Mouse (Mus musculus) gastrocnemius, postnatal 10 days (tissue): ENCODE measurements at regions not wholly inside any gene's neighbourhood (a gene's known extent, or its start where the extent isn't known, plus 50 kb on each side); places are given as distances from the start of the nearest gene placed in this dataset.

ENCODE experiments used
- DNase-seq: peaks from one replicate; pipeline ENCODE4 v3.0.0; 2021; ENCODE audit warnings: mixed read lengths

- no peak for DNase-seq
These were observed 149.2 kb upstream of the Trib2 start for GRCm38 (mm10) chr12:15965921-15966320.

- no peak for DNase-seq
These were observed 147.4 kb upstream of the Trib2 start for GRCm38 (mm10) chr12:15964073-15964472.

DNA sequence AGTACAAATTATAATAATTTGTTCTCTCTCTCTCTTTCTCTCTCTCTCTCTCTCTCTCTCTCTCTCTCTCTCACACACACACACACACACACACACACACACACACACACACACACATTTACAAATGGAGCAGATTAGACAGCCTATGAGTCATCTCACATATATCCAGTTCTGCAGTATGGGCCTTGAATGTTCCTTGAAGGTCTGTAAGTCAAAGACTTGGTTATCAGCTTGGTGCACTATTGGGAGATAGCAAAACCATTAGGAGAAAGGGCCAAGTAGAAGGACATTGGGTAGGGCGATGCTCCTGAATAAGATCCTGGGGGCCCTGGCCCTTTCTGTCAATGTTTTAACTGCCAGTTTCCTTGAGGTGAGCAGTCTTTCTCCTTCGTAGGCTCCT lies 145.1 kb upstream of the Trib2 start:
- no peak for DNase-seq

DNA sequence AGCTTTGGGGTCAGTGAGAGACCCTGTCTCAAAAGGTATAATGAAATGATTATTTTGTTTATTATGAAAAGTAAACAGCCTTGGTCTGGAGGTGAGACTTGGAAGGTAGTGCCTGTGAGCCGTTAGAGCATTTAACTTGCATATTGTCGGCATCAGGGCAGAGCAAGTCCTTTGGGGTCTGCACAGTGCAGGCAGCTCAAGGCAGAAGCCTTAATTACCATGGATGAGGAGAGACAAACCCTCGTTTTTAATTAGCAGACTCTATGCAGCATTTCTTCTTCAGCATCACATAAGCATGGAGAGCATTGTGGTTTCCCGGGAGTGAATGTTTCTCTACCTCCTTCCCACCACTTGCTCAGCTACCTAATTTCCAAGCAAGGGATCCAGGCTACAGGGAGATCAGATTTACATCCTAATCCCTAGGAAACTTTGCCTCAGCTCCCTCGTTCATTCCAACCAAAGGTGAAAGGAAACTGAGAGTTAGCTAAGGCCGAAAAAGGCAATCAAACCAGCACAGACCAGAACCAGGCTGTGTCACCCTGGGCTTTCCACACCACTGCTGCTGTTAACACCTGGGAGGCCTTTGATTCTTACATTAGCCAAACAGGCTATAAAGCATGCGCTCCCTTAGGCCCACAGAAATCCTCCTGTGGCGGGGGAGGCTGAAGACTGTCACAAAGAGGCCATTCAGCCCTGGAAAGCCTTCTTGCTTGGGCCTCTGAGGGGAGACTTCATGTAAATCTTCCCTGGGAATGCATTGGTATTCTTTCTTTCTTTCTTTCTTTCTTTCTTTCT lies 120.9 kb upstream of the Trib2 start:
- DNase-seq, result no peak

DNA sequence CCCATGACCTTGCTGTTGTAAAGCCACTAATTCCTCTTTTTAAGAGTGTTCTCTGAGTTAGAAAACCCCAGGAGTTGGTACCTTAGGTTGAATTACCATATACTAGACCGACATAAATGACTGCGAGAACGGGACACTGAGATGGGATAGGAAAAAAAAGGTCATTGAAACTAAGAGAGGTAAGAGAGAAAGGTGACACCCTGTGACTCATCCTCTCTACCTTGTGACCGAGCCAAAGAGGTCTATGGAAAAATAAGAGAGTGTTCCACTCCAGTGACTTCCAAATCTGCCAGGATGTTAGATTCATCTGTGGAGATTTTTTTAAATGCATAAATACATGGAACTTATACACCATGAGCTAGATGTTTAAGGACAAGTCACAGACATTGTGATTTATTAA lies 115.3 kb upstream of the Trib2 start:
- DNase-seq, result no peak

DNA sequence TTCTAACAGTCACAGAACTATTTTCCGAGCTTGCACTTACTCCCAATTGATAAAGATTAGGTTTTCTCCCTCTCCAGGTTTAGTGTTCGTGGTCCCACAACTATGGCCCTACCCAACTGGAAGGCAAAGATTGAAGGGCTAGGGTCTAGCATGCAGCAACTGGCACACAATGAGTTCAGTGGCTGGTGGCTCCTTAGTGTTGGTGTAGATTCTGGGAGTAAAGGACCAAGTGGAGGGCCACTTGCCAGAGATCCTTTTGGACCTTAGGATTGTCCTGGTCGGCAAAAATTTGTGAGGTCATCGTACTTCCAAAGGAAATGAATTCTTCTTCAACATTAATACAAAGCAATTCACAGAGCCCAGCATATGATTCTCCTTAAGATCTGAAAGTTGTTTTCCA lies 114.8 kb upstream of the Trib2 start:
- no peak for DNase-seq

DNA sequence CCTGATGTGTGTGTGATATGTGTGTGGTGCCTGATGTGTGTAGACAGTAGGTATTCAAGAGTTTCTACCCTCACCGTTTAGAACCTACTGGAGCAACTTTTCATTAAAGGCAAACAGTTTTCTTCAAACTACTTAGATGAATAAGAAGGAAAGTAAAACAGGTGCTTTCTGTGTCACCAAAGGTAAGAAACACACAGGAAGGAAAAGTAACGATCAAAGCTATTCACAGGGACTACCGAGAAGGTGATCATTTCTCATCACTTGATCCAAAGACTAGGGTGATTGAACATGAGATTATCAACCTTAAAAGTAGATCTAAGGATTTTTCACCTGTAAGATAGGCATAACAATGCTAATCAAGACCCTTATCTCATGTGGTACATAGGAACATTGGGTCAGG lies 113.4 kb upstream of the Trib2 start:
- no peak for DNase-seq

GRCm38 (mm10) chr12:15929541-15929940 lies 112.8 kb upstream of the Trib2 start:
- DNase-seq, result no peak

DNA sequence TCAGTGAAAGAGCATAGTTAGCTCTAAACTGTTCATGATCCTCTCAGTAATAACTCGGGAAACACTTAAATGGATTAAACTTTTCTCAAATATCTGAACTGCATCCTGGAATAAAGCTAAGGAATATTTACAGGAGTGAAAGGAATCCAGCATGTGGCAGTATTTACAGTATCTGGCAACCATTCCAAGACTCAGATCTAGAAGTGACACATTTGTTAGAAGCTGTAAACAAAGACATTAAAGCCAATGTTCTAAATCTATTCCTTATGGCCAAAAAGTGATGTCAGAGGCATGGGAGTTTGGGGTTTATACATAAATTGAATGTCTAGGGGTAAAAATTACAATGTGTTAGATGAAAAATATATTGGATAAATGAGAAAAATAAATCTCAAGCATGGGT lies 101.6 kb upstream of the Trib2 start:
- no peak for DNase-seq

- no peak for DNase-seq
These were observed 96.2 kb upstream of the Trib2 start for GRCm38 (mm10) chr12:15912959-15913358.

DNA sequence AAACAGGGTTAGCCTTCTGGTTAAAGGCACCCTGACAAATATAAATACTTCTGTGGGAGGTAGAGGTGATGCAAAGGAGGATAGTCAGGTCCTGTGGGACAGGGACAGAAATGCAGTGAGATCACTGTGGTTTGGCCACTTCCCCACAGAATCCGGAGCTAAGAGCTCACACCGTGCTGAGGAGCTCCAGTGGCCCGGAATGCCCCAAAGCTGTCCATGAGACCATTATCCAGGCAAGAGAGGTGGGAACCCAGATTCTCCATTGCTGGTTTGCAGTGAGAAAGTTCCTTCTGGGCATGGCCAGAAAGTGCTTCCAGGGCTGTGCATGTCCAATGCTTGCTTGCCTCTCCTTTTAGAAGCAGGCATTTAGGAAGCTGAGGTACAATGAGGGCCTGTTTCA lies 95.8 kb upstream of the Trib2 start:
- DNase-seq, result no peak

GRCm38 (mm10) chr12:15911254-15911991 lies 94.7 kb upstream of the Trib2 start:
- DNase-seq, result no peak

DNA sequence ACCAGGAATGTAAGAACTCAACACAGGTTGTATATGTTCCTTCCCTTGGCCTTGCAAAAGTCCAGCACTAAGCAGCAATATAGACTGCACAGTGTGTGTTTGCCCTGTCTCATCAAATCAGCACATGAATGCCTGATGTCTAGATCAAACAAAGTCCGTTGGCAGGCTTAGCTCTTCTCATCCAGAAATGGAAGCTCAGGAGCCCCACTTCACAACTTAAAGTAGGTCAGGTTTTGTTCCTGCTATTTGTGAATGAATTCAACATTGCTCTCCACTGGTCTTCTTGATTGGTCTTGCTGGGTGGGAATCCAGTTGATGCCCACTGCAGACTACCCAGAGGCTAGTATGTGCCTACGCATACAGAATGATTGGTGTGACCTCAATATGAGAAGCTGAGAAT lies 80.8 kb upstream of the Trib2 start:
- DNase-seq, result no peak

- DNase-seq, result no peak
These were observed 79.8 kb upstream of the Trib2 start for GRCm38 (mm10) chr12:15896511-15896910.

DNA sequence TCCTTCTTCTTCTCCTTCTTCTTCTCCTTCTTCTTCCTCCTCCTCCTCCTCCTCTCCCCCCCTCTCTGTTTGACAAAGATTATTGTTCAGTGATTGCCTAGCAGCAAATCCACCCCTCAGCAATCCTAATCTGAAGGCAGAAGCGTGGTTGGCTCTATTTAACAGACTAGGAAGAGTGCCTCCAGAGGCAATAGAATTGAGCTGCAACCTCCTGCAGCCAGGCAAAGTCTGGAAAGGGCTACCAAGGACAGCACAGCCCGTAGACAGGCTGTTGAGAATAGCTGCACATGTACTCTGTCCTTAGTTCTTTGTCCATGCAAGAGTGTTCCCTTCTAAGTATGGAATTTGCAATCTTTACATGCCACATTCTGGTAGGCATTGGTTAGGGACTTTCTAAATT lies 78.5 kb upstream of the Trib2 start:
- DNase-seq, result no peak

DNA sequence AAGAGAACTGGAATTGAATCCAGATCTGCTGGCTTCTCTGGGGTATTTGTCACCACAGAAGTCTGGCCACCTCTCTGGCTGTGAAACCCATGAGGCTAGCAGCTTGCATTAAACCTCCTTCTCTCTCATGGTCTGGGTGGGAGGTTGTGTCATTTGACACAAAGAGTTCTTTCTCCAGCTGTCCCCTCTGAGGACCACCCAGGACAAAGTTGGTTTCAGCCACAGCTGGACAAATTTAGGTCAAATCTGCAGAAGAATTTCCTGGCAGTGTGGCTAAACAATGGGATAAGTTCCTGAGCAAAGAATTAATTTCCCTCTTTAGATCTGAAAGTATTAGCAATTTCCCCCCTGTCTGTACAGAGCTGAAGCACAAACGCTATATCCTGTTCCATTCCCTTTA lies 73.9 kb upstream of the Trib2 start:
- no peak for DNase-seq

- DNase-seq, result no peak
These were observed 63.2 kb upstream of the Trib2 start for GRCm38 (mm10) chr12:15879907-15880430.
